Mouse (Mus musculus) small intestine, adult 2 months (tissue): ENCODE results near the gene Gng8. TPM values are rescaled to one million over a fixed set of nuclear protein-coding genes. Genes with fewer than 3 reads are reported as not detected.
A peak's percentile ranks its signal among the peaks of the same experiment; 100 is the strongest.

ENCODE experiments used
- H3K27ac ChIP-seq: fragments of 200-500 bp; 2 replicates; pipeline ENCODE4 v1.5.1; 2012; ENCODE audit warnings: low read depth, low read length, control low read depth, inconsistent platforms; ENCODE audit not compliant: insufficient read depth
- H3K27me3 ChIP-seq: fragments of 200-500 bp; 2 replicates; pipeline ENCODE4 v1.6.1; 2012; ENCODE audit warnings: mild to moderate bottlenecking, moderate library complexity, low read length, inconsistent platforms; ENCODE audit not compliant: control insufficient read depth, insufficient read depth
- H3K36me3 ChIP-seq: fragments of 200-500 bp; 2 replicates; pipeline ENCODE4 v1.6.1; 2012; ENCODE audit warnings: mild to moderate bottlenecking, low read length, control low read depth, inconsistent platforms; ENCODE audit not compliant: control insufficient read depth, insufficient read depth
- H3K4me1 ChIP-seq: fragments of 200-500 bp; 2 replicates; pipeline ENCODE4 v1.6.1; 2012; ENCODE audit warnings: low read length, inconsistent platforms, mixed read lengths; ENCODE audit not compliant: control insufficient read depth, insufficient read depth, insufficient read length
- H3K4me3 ChIP-seq: fragments of 200-500 bp; 2 replicates; pipeline ENCODE4 v1.5.1; 2012; ENCODE audit warnings: low read depth, mild to moderate bottlenecking, control low read depth, inconsistent platforms, low read length, moderate library complexity
- CTCF ChIP-seq: fragments of 200-500 bp; IDR thresholded peaks from 2 replicates; pipeline ENCODE4 v1.5.1; 2012; ENCODE audit warnings: low read depth, mild to moderate bottlenecking, control low read depth, inconsistent platforms, low read length, moderate library complexity, mixed read lengths; ENCODE audit not compliant: insufficient replicate concordance, insufficient read length; ENCODE audit errors: extremely low read depth
- POLR2A ChIP-seq: fragments of 200-500 bp; IDR thresholded peaks from 2 replicates; pipeline ENCODE4 v1.6.1; 2012; ENCODE audit warnings: low read depth, mild to moderate bottlenecking, control low read depth, inconsistent platforms, low read length, moderate library complexity
- WGBS: fragments of 180-500 bp; shearing (Covaris S2); methylation state at CpG from one replicate; pipeline ENCODE4 v1.1.7; 2018; 5-methylcytosine and 5-hydroxymethylcytosine counted together
- polyA plus RNA-seq: library from polyadenylated mRNA; depleted of rRNA; stranded (reverse); fragments of >200 nt; gene quantifications from 2 replicates; pipeline ENCODE4 v1.2.3, GENCODE M21; 2012

Gng8 gene
- polyA plus RNA-seq, 1 experiment: 2.1 TPM

DNA sequence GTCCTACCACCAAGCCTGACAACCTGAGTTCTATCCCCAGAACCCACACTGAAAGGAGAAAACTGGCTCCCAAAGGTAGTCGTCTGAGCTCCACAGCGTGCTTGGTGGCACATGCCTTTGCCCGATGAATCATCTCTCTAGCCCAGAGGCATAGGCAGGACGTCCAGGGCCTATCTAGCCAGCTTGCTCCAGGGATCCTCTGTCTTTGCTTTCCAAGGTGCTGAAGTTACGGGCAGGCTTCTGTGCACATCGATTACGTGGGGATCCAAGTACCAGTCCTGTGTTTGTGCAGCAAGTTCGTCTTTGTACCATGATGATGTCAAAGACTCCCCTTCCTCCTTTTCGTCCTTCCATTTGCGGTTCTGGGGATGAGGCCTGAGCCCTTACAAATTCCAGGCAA is 20.0 kb upstream of the Gng8 start:
- WGBS: 85% methylated on average over 10 of the region's 10 CpGs
- 0 out of 2 replicates have a peak, but pooled peaks cover 3% of the 10 kb centered on the region for H3K27me3 ChIP-seq
- H3K4me1 ChIP-seq: peaks cover 3% of the 10 kb centered on the region
- no peak for TF ChIP-seq POLR2A
- no peak for TF ChIP-seq CTCF
- H3K36me3 ChIP-seq: peaks cover 21% of the 10 kb centered on the region; the same call in 1 of the 2 replicates
- H3K27ac ChIP-seq: no peak overlapping the region
- no peak overlapping the region for H3K4me3 ChIP-seq

DNA sequence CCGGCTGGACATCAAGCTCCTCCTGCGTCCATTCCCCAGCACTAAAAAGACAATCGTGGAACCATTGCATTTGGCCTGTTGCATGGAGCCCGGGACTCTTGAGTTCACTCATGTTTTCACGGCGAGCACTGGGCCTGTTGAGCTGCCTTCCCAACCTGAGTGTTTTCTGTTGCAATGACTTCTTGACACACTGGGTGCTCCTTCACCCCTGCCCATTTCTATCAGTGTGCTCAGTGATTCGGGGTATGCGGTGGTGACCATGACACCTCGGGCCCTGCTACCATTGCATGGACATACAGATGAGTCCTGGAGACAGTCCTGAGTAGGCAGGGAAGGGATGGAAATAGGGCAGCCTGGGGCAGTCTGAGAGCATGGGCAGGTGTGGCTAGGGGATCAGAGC is 19.1 kb upstream of the Gng8 start:
- Histone ChIP-seq H3K4me3 (no peak overlapping the region), H3K4me1 (peaks cover 3% of the 10 kb centered on the region), H3K36me3 (peaks cover 16% of the 10 kb centered on the region; the same call in 1 of the 2 replicates), H3K27me3 (0 out of 2 replicates have a peak, but pooled peaks cover 3% of the 10 kb centered on the region), H3K27ac (no peak overlapping the region)
- TF ChIP-seq POLR2A (no peak), CTCF (no peak)
- 92% methylated on average over 9 of the region's 9 CpGs for WGBS

DNA sequence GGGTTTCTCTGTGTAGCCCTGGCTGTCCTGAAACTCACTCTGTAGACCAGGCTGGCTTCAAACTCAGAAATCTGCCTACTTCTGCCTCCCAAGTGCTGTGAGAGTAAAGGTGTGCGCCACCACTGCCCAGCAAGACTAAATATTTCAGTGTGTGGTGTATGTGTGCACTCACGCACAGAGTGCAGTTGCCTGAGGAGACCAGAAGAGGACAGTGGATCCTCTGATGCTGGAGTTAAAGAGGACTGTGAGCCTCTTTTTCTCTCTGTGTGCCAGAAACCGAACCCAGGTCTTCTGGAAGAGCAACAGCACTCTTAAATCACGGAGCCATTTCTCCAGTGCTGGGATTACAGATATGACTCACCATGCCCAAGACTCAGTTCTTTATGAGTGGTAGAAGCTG is 18.2 kb upstream of the Gng8 start:
- peaks cover 12% of the 10 kb centered on the region; the same call in 1 of the 2 replicates for H3K36me3 ChIP-seq
- 0 out of 2 replicates have a peak, but pooled peaks cover 3% of the 10 kb centered on the region for H3K27me3 ChIP-seq
- no peak overlapping the region for H3K27ac ChIP-seq
- TF ChIP-seq CTCF: no peak
- no peak for TF ChIP-seq POLR2A
- H3K4me3 ChIP-seq: no peak overlapping the region
- 86% methylated on average over 4 of the region's 4 CpGs for WGBS
- H3K4me1 ChIP-seq: peaks cover 3% of the 10 kb centered on the region

GRCm38 (mm10) chr7:16874190-16874589 is 17.4 kb upstream of the Gng8 start:
- TF ChIP-seq CTCF: peak; percentile 94
- TF ChIP-seq POLR2A: 0 out of 2 replicates have a peak, but pooled peaks have one; percentile 16
- H3K27me3 ChIP-seq: 0 out of 2 replicates have a peak, but pooled peaks cover 3% of the 10 kb centered on the region
- peaks cover 3% of the 10 kb centered on the region for H3K4me1 ChIP-seq
- 1% methylated on average over 17 of the region's 17 CpGs for WGBS
- peaks cover 12% of the 10 kb centered on the region; the same call in 1 of the 2 replicates for H3K36me3 ChIP-seq
- H3K4me3 ChIP-seq: no peak overlapping the region
- peak overlapping the region; percentile 65 for H3K27ac ChIP-seq

- peak overlapping the region; percentile 65 for H3K27ac ChIP-seq
- WGBS: under 1% methylated on average over 33 of the region's 33 CpGs
- peak; percentile 27; the same call in 1 of the 2 replicates for TF ChIP-seq CTCF
- TF ChIP-seq POLR2A: no peak
- peak overlapping the region; percentile 27 for H3K4me3 ChIP-seq
- 0 out of 2 replicates have a peak, but pooled peaks cover 3% of the 10 kb centered on the region for H3K27me3 ChIP-seq
- H3K36me3 ChIP-seq: peaks cover 8% of the 10 kb centered on the region; the same call in 1 of the 2 replicates
- H3K4me1 ChIP-seq: peaks cover 3% of the 10 kb centered on the region
Measured at GRCm38 (mm10) chr7:16874756-16875309, 16.8 kb upstream of the Gng8 start.

GRCm38 (mm10) chr7:16875310-16875325 is 16.5 kb upstream of the Gng8 start, which contains the start of gene Dact3:
Gene Dact3, plus strand, starts transcription at chr7:16875317.
- H3K4me3 ChIP-seq: peak within 1 kb of the TSS; percentile 73
- 0 out of 2 replicates have a peak, but pooled peaks cover 3% of the 10 kb centered on the region for H3K27me3 ChIP-seq
- peaks cover 5% of the 10 kb centered on the region; the same call in 1 of the 2 replicates for H3K36me3 ChIP-seq
- peak within 1 kb of the TSS; percentile 65 for H3K27ac ChIP-seq
- 0% methylated on average over 1 of the region's 1 CpGs for WGBS
- TF ChIP-seq CTCF (no peak), POLR2A (no peak)
- peaks cover 3% of the 10 kb centered on the region for H3K4me1 ChIP-seq

DNA sequence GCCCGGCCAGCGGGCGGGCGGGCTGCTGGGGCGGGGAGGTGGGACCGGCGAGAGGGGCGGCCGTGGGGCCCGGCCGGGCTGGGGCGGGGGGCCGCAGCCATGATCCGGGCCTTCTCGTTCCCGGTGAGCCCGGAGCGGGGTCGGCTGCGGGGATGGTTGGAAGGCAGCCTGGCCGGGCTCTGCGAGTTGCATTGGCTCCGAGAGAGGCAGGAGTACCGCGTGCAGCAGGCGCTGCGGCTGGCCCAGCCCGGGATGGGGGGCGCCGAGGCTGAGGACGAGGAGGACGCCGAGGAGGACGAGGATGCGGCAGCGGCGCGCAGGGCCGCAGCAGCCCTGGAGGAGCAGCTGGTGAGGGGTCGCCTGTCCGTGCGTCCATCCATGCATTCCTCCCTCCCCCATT is 16.3 kb upstream of the Gng8 start:
- H3K27ac ChIP-seq: peak overlapping the region; percentile 53; the same call in 1 of the 2 replicates
- WGBS: under 1% methylated on average over 41 of the region's 42 CpGs
- peak overlapping the region; percentile 73 for H3K4me3 ChIP-seq
- peaks cover 5% of the 10 kb centered on the region; the same call in 1 of the 2 replicates for H3K36me3 ChIP-seq
- 0 out of 2 replicates have a peak, but pooled peaks cover 3% of the 10 kb centered on the region for H3K27me3 ChIP-seq
- H3K4me1 ChIP-seq: peaks cover 3% of the 10 kb centered on the region
- no peak for TF ChIP-seq CTCF
- no peak for TF ChIP-seq POLR2A
